Mouse (Mus musculus) forebrain, postnatal 0 days (tissue): ENCODE data around the gene Gm20479. TPM values are rescaled to one million over a fixed set of nuclear protein-coding genes. Genes with fewer than 3 reads are reported as not detected.
A peak's percentile ranks its signal among the peaks of the same experiment; 100 is the strongest.

Experiments
- ATAC-seq: fragments of 200-750 bp; cut with Nextera tagmentation; 2 replicates; pipeline ENCODE4 v1.8.0; 2017; ENCODE audit warnings: mild to moderate bottlenecking, moderate library complexity
- DNase-seq: peaks from one replicate; pipeline ENCODE4 v3.0.0-alpha.2; 2015
- H3K27ac ChIP-seq: fragments of 300-500 bp; sonication (generic); 2 replicates; pipeline ENCODE4 v1.5.1; 2014; ENCODE audit warnings: low read depth, mild to moderate bottlenecking, antibody characterized with exemption, low read length, moderate library complexity, mixed read lengths
- H3K27me3 ChIP-seq: fragments of 300-500 bp; sonication (generic); 2 replicates; pipeline ENCODE4 v1.6.1; 2014; ENCODE audit warnings: mild to moderate bottlenecking, low read length, mixed read lengths; ENCODE audit not compliant: insufficient read depth
- H3K36me3 ChIP-seq: fragments of 300-500 bp; sonication (generic); 2 replicates; pipeline ENCODE4 v1.6.1; 2014; ENCODE audit warnings: mild to moderate bottlenecking, moderate library complexity; ENCODE audit not compliant: insufficient read depth
- H3K4me1 ChIP-seq: fragments of 300-500 bp; sonication (generic); 2 replicates; pipeline ENCODE4 v1.6.1; 2014; ENCODE audit warnings: antibody characterized with exemption; ENCODE audit not compliant: insufficient read depth
- H3K4me2 ChIP-seq: fragments of 300-500 bp; sonication (generic); 2 replicates; pipeline ENCODE4 v1.6.1; 2014; ENCODE audit warnings: low read depth, mild to moderate bottlenecking, moderate library complexity
- H3K4me3 ChIP-seq: fragments of 300-500 bp; sonication (generic); 2 replicates; pipeline ENCODE4 v1.5.1; 2014; ENCODE audit warnings: low read depth, low read length, mixed read lengths
- H3K9ac ChIP-seq: fragments of 300-500 bp; sonication (generic); 2 replicates; pipeline ENCODE4 v1.6.1; 2014; ENCODE audit warnings: mild to moderate bottlenecking
- H3K9me3 ChIP-seq: fragments of 300-500 bp; sonication (generic); 2 replicates; pipeline ENCODE4 v1.6.1; 2016; ENCODE audit warnings: low read length
- CTCF ChIP-seq: sonication (generic); IDR thresholded peaks from 2 replicates; pipeline ENCODE4 v1.5.1; 2016; ENCODE audit warnings: antibody characterized with exemption, control low read depth, low read depth
- WGBS: fragments of 180-500 bp; shearing (Covaris S2); extraction: QIAGEN DNeasy Blood & Tissue Kit; methylation state at CpG from one replicate; pipeline ENCODE4 v1.1.7; 2014; 5-methylcytosine and 5-hydroxymethylcytosine counted together
- polyA plus RNA-seq: library from polyadenylated mRNA; unstranded; fragments of >200 nt; fragmentation: Nextera tagmentation; extraction: Ambion mirVana; gene quantifications from 2 replicates; pipeline ENCODE4 v1.2.1, GENCODE M21; 2015
- total RNA-seq: library from RNA; depleted of rRNA; stranded (reverse); fragments of >200 nt; gene quantifications from 2 replicates; pipeline ENCODE4 v1.2.3, GENCODE M21; 2014

The Gm20479 gene
- total and polyA plus RNA-seq, 2 experiments from 2014 or later, result not detected

- ATAC-seq, result no peak; the same call in 1 of the 2 replicates
- Histone ChIP-seq H3K9ac (no peak overlapping the region), H3K36me3 (peaks cover 3% of the 10 kb centered on the region; the same call in 1 of the 2 replicates), H3K4me2 (peak overlapping the region; percentile 50), H3K27me3 (peaks cover 76% of the 10 kb centered on the region), H3K4me3 (peak overlapping the region; percentile 29), H3K4me1 (peaks cover 6% of the 10 kb centered on the region; the same call in 1 of the 2 replicates), H3K9me3 (no peaks in the 10 kb centered on the region), H3K27ac (no peak overlapping the region)
- DNase-seq, result peak; percentile 51
- no peak for TF ChIP-seq CTCF
- 3% methylated on average over 39 of the region's 39 CpGs for WGBS
Observed at GRCm38 (mm10) chr7:27330709-27331540, 26.3 kb downstream of the Gm20479 start.

GRCm38 (mm10) chr7:27329981-27330380, 27.2 kb downstream of the Gm20479 start:
- Histone ChIP-seq H3K36me3 (peaks cover 3% of the 10 kb centered on the region; the same call in 1 of the 2 replicates), H3K9ac (no peak overlapping the region), H3K4me3 (no peak overlapping the region), H3K9me3 (no peaks in the 10 kb centered on the region), H3K4me2 (no peak overlapping the region), H3K27ac (no peak overlapping the region), H3K4me1 (peaks cover 6% of the 10 kb centered on the region; the same call in 1 of the 2 replicates), H3K27me3 (peaks cover 76% of the 10 kb centered on the region)
- DNase-seq, result no peak
- WGBS, result 25% methylated on average over 17 of the region's 17 CpGs
- no peak for TF ChIP-seq CTCF
- ATAC-seq, result no peak

- no peak overlapping the region for H3K9ac ChIP-seq
- ATAC-seq (peak; percentile 35), DNase-seq (peak; percentile 78)
- peaks cover 3% of the 10 kb centered on the region; the same call in 1 of the 2 replicates for H3K36me3 ChIP-seq
- H3K27me3 ChIP-seq, result peaks cover 71% of the 10 kb centered on the region
- peak; percentile 73 for TF ChIP-seq CTCF
- peak overlapping the region; percentile 16; the same call in 1 of the 2 replicates for H3K4me3 ChIP-seq
- WGBS, result 5% methylated on average over 43 of the region's 45 CpGs
- H3K4me2 ChIP-seq, result peak overlapping the region; percentile 33
- no peak overlapping the region for H3K27ac ChIP-seq
- H3K9me3 ChIP-seq, result no peaks in the 10 kb centered on the region
- H3K4me1 ChIP-seq, result peaks cover 6% of the 10 kb centered on the region; the same call in 1 of the 2 replicates
Observed at GRCm38 (mm10) chr7:27329326-27329947, 27.8 kb downstream of the Gm20479 start.

GRCm38 (mm10) chr7:27328648-27329047, 28.6 kb downstream of the Gm20479 start:
- H3K9ac ChIP-seq, result no peak overlapping the region
- H3K4me2 ChIP-seq, result no peak overlapping the region
- no peak for TF ChIP-seq CTCF
- peaks cover 66% of the 10 kb centered on the region for H3K27me3 ChIP-seq
- WGBS, result 43% methylated on average over 16 of the region's 16 CpGs
- no peaks in the 10 kb centered on the region for H3K9me3 ChIP-seq
- H3K4me1 ChIP-seq, result peaks cover 6% of the 10 kb centered on the region; the same call in 1 of the 2 replicates
- no peak for DNase-seq
- H3K27ac ChIP-seq, result no peak overlapping the region
- ATAC-seq, result no peak
- H3K4me3 ChIP-seq, result no peak overlapping the region
- H3K36me3 ChIP-seq, result peaks cover 3% of the 10 kb centered on the region; the same call in 1 of the 2 replicates

- H3K4me3 ChIP-seq, result no peak overlapping the region
- H3K4me2 ChIP-seq, result no peak overlapping the region
- H3K4me1 ChIP-seq, result peaks cover 6% of the 10 kb centered on the region; the same call in 1 of the 2 replicates
- H3K27ac ChIP-seq, result no peak overlapping the region
- H3K27me3 ChIP-seq, result peaks cover 65% of the 10 kb centered on the region
- no peak for DNase-seq
- TF ChIP-seq CTCF, result no peak
- no peaks in the 10 kb centered on the region for H3K9me3 ChIP-seq
- no peak for ATAC-seq
- 92% methylated on average over 11 of the region's 11 CpGs for WGBS
- peaks cover 3% of the 10 kb centered on the region; the same call in 1 of the 2 replicates for H3K36me3 ChIP-seq
- no peak overlapping the region for H3K9ac ChIP-seq
Observed at GRCm38 (mm10) chr7:27328161-27328560, 29.1 kb downstream of the Gm20479 start.

GRCm38 (mm10) chr7:27327500-27327899, 29.7 kb downstream of the Gm20479 start:
- DNase-seq, result no peak
- Histone ChIP-seq H3K36me3 (peaks cover 8% of the 10 kb centered on the region; the same call in 1 of the 2 replicates), H3K27me3 (peaks cover 58% of the 10 kb centered on the region), H3K4me1 (peaks cover 6% of the 10 kb centered on the region; the same call in 1 of the 2 replicates), H3K9me3 (no peaks in the 10 kb centered on the region), H3K4me3 (no peak overlapping the region), H3K27ac (no peak overlapping the region), H3K4me2 (no peak overlapping the region), H3K9ac (no peak overlapping the region)
- 93% methylated on average over 8 of the region's 8 CpGs for WGBS
- TF ChIP-seq CTCF, result no peak; the same call in 1 of the 2 replicates
- no peak for ATAC-seq
